Mouse (Mus musculus) hindbrain, embryonic 13.5 days (tissue): ENCODE measurements around the gene Trim13. TPM values are rescaled to one million over a fixed set of nuclear protein-coding genes. Genes with fewer than 3 reads are reported as not detected.

ENCODE experiments used
- ATAC-seq: fragments of 200-750 bp; cut with Nextera tagmentation; 2 replicates; pipeline ENCODE4 v1.8.0; 2017; ENCODE audit warnings: moderate TSS enrichment; ENCODE audit not compliant: low FRiP score
- H3K27ac ChIP-seq: fragments of 300-500 bp; sonication (generic); 2 replicates; pipeline ENCODE4 v1.5.1; 2015; ENCODE audit warnings: inconsistent platforms, mild to moderate bottlenecking, moderate library complexity
- H3K27me3 ChIP-seq: fragments of 300-500 bp; sonication (generic); 2 replicates; pipeline ENCODE4 v1.6.1; 2015; ENCODE audit warnings: mild to moderate bottlenecking, inconsistent platforms
- H3K36me3 ChIP-seq: fragments of 300-500 bp; sonication (generic); 2 replicates; pipeline ENCODE4 v1.6.1; 2015; ENCODE audit warnings: mild to moderate bottlenecking, inconsistent platforms
- H3K4me1 ChIP-seq: fragments of 300-500 bp; sonication (generic); replicated peaks from 2 replicates; pipeline ENCODE4 v1.6.1; 2015; ENCODE audit warnings: inconsistent platforms
- H3K4me2 ChIP-seq: fragments of 300-500 bp; sonication (generic); 2 replicates; pipeline ENCODE4 v1.6.1; 2015; ENCODE audit warnings: inconsistent platforms, mild to moderate bottlenecking, moderate library complexity
- H3K4me3 ChIP-seq: fragments of 300-500 bp; sonication (generic); 2 replicates; pipeline ENCODE4 v1.5.1; 2015; ENCODE audit warnings: mild to moderate bottlenecking, inconsistent platforms
- H3K9ac ChIP-seq: fragments of 300-500 bp; sonication (generic); 2 replicates; pipeline ENCODE4 v1.6.1; 2015; ENCODE audit warnings: mild to moderate bottlenecking, inconsistent platforms
- H3K9me3 ChIP-seq: fragments of 300-500 bp; sonication (generic); 2 replicates; pipeline ENCODE4 v1.6.1; 2016; ENCODE audit warnings: inconsistent platforms
- whole genome bisulfite sequencing: fragments of 180-500 bp; shearing (Covaris S2); methylation state at CpG from one replicate; pipeline ENCODE4 v1.1.7; 2015; 5-methylcytosine and 5-hydroxymethylcytosine counted together
- microRNA counts: library from miRNA; unstranded; fragments of <30 nt; microRNA quantifications from one replicate; lab custom pipeline; 2016
- microRNA-seq: library from miRNA; unstranded; fragments of <30 nt; microRNA quantifications from one replicate; pipeline ENCODE4, GENCODE M21; 2016
- polyA plus RNA-seq: library from polyadenylated mRNA; unstranded; fragments of >200 nt; fragmentation: Nextera tagmentation; extraction: Ambion mirVana; gene quantifications from 2 replicates; pipeline ENCODE4 v1.2.1, GENCODE M21; 2015

The Trim13 gene
- polyA plus RNA-seq, 1 experiment from 2014 or later = 58.8 TPM

DNA sequence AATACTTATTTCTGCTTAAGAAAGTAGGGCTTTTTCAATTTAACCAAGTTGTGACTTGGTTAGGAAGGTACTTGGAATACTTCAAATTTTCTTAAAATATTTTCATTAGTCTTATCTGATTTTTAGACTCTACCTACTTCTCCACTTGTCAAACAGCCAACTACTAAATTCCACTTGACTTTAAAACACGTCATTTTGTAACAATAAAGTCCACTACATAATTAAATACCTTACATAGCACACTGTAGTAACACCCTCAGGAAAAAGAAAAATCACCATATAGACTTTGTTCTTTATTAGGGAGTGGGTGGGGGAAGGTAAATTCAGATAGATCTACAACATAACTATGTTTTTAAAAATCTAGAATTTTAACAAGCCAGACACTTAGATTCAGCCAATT, 44.6 kb downstream of the Trim13 start:
- no peak for ATAC-seq
- Histone ChIP-seq H3K4me2 (no peak overlapping the region), H3K27me3 (no peaks in the 10 kb centered on the region), H3K9ac (no peak overlapping the region), H3K4me3 (no peak overlapping the region), H3K4me1 (no peaks in the 10 kb centered on the region), H3K36me3 (no peaks in the 10 kb centered on the region), H3K9me3 (no peaks in the 10 kb centered on the region), H3K27ac (no peak overlapping the region)
- 69% methylated on average over 1 of the region's 1 CpGs for WGBS

GRCm38 (mm10) chr14:61645547-61645946, 47.5 kb downstream of the Trim13 start:
- Histone ChIP-seq H3K4me2 (no peak overlapping the region), H3K27ac (no peak overlapping the region), H3K36me3 (no peaks in the 10 kb centered on the region), H3K9me3 (no peaks in the 10 kb centered on the region), H3K4me1 (peaks cover 9% of the 10 kb centered on the region), H3K27me3 (no peaks in the 10 kb centered on the region), H3K9ac (no peak overlapping the region), H3K4me3 (no peak overlapping the region)
- 29% methylated on average over 1 of the region's 1 CpGs for WGBS
- ATAC-seq = no peak

DNA sequence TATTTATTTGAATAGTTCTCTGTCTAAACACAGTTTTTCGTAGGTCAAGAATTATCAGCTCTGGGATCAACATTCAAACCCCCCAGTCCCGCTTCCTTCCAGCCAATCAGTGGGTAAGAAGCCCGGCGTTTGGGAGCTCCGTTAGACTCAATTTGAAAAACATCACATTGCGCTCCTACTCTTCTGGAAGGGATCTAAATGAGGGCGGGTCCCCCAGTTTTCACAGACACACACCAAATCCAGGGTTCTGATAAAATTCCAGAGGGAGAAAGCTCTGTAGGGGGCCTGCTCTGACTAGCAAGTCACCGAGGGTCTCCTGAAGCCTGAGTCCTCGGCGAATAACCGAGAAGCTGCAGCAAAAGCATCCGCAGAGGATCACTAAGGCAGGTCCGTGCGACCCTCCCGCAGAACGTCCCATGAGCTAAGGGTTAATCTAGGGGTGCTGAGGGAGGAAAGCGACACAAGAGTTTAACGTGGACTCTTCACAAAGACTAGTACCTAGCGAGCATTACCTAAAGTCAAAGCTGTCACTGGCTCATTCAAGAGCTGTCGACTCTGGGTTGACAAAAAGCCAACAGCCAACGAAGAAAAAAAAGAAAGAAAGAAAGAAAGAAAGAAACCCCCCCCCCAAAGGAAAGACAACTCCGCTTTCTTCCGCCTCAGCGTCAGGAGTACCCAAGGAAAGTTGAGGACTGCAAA, 49.3 kb downstream of the Trim13 start:
- Histone ChIP-seq H3K9me3 (no peaks in the 10 kb centered on the region), H3K27me3 (no peaks in the 10 kb centered on the region)
- under 1% methylated on average over 24 of the region's 24 CpGs for WGBS

DNA sequence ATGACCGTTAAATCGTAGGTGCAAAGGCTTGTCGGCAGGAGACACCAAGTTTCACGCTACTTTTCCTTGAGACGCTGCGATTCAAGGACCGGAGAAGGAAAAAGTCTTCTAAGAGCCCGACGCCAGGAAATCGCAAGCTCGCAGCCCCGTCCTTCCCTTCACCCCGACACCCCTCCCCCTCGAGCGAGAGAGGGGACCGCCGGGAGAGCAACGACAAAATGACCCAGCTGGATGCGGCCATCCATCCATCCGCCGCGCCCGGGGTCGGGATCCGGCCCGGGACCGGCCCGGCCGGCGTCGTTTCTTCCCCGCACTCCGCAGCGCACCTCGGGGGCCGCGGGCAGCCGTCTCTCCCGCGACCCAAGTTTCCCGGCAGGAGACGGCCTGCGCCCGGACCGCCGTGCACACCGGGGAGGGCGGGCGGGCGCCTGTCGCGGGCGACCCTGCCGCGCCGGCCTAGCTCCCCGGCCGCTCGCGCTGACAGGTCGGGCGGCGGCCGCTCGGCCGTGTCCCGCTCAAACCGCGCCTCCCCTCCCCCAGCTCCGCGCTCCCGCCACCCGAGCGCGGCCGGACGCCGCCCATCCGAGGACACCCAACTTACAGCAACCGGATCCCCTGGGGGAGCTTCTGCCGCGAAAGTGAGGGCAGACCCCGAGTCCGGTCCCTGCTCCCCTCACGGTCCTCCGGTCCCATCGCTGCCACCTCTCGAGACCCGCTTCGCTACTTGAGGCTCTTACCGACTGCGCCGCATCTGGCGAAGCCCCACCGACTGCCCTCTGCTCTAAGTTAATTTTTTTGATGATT, 50.0 kb downstream of the Trim13 start:
- Histone ChIP-seq H3K27ac (peak overlapping the region; percentile 86), H3K4me2 (peak overlapping the region; percentile 89), H3K27me3 (no peaks in the 10 kb centered on the region), H3K4me1 (peaks cover 9% of the 10 kb centered on the region), H3K4me3 (peak overlapping the region; percentile 91), H3K9me3 (no peaks in the 10 kb centered on the region), H3K9ac (peak overlapping the region; percentile 88), H3K36me3 (no peaks in the 10 kb centered on the region)
- under 1% methylated on average over 56 of the region's 95 CpGs for WGBS
- ATAC-seq = peak; percentile 85

More for the DNA sequence above, 49.3 kb downstream of the Trim13 start:
- no peak for ATAC-seq
- Histone ChIP-seq H3K36me3 (no peaks in the 10 kb centered on the region), H3K27ac (peak overlapping the region; percentile 86), H3K4me3 (peak overlapping the region; percentile 91), H3K9ac (peak overlapping the region; percentile 88), H3K4me1 (peaks cover 9% of the 10 kb centered on the region), H3K4me2 (peak overlapping the region; percentile 89)

- H3K9ac ChIP-seq = peak overlapping the region; percentile 88
- H3K4me1 ChIP-seq = peaks cover 9% of the 10 kb centered on the region
- peak; percentile 96 for ATAC-seq
- peak overlapping the region; percentile 91 for H3K4me3 ChIP-seq
- H3K36me3 ChIP-seq = no peaks in the 10 kb centered on the region
- peak overlapping the region; percentile 89 for H3K4me2 ChIP-seq
- no peaks in the 10 kb centered on the region for H3K27me3 ChIP-seq
- WGBS = 2% methylated on average over 62 of the region's 62 CpGs
- H3K27ac ChIP-seq = peak overlapping the region; percentile 86
- H3K9me3 ChIP-seq = no peaks in the 10 kb centered on the region
Observed at GRCm38 (mm10) chr14:61648685-61649504, 50.8 kb downstream of the Trim13 start.

GRCm38 (mm10) chr14:61650291-61650960, 52.4 kb downstream of the Trim13 start:
- H3K4me3 ChIP-seq = no peak overlapping the region
- peaks cover 9% of the 10 kb centered on the region for H3K4me1 ChIP-seq
- no peak overlapping the region for H3K4me2 ChIP-seq
- 40% methylated on average over 9 of the region's 9 CpGs for WGBS
- ATAC-seq = no peak
- no peak overlapping the region for H3K9ac ChIP-seq
- no peaks in the 10 kb centered on the region for H3K9me3 ChIP-seq
- H3K27me3 ChIP-seq = no peaks in the 10 kb centered on the region
- H3K27ac ChIP-seq = no peak overlapping the region
- H3K36me3 ChIP-seq = no peaks in the 10 kb centered on the region

MicroRNAs encoded within 50 kb of the gene (microRNA counts, 519-probe panel; counts per million panel counts)
- microRNA mmu-miR-15a (lab: Ali Mortazavi, UCI) (5,137 counts per million, percentile 89 among the panel's probes with 10 or more counts), microRNA mmu-miR-16 (lab: Ali Mortazavi, UCI) (6,248 counts per million, percentile 99 among the panel's probes with 10 or more counts)

Small RNA genes within 50 kb of the gene (microRNA-seq; reads per million reads assigned to microRNA genes)
- 2,400 reads per million, percentile 84 among the genes with 10 or more reads in this experiment for gene Mir15a
- gene Mir16-1 = 1,861 reads per million, percentile 82 among the genes with 10 or more reads in this experiment

Other genes starting within 250 kb of the Trim13 start
- 10.3 and 10.7 TPM in 2 replicates for gene Ebpl, start 237.8 kb upstream of the Trim13 start, polyA plus RNA-seq
- 74.3 and 75.1 TPM in 2 replicates for gene Kpna3, start 158.4 kb upstream of the Trim13 start, polyA plus RNA-seq
- 39.0 and 40.9 TPM in 2 replicates for gene Spryd7, start 41.4 kb upstream of the Trim13 start, polyA plus RNA-seq
- gene Kcnrg, start 9.2 kb downstream of the Trim13 start, polyA plus RNA-seq = 3.6 and 4.0 TPM in 2 replicates